Mouse (Mus musculus) embryonic facial prominence, embryonic 14.5 days (tissue): ENCODE measurements around the gene 1700016C15Rik. TPM values are rescaled to one million over a fixed set of nuclear protein-coding genes. Genes with fewer than 3 reads are reported as not detected.

Experiments
- ATAC-seq: fragments of 200-750 bp; cut with Nextera tagmentation; 2 replicates; pipeline ENCODE4 v1.8.0; 2017; ENCODE audit warnings: low read depth, moderate number of reproducible peaks, moderate TSS enrichment
- DNase-seq: peaks from one replicate; pipeline ENCODE4 v3.0.0-alpha.2; 2015; ENCODE audit warnings: low spot score
- H3K27ac ChIP-seq: fragments of 300-500 bp; sonication (generic); replicated peaks from 2 replicates; pipeline ENCODE4 v1.5.1; 2014; ENCODE audit warnings: low read depth, mild to moderate bottlenecking, low read length, moderate library complexity
- H3K27me3 ChIP-seq: fragments of 300-500 bp; sonication (generic); replicated peaks from 2 replicates; pipeline ENCODE4 v1.6.1; 2014; ENCODE audit warnings: low read length; ENCODE audit not compliant: control insufficient read depth, insufficient read depth
- H3K36me3 ChIP-seq: fragments of 300-500 bp; sonication (generic); 2 replicates; pipeline ENCODE4 v1.6.1; 2014; ENCODE audit warnings: low read length, mixed read lengths; ENCODE audit not compliant: control insufficient read depth, insufficient read depth
- H3K4me1 ChIP-seq: fragments of 300-500 bp; sonication (generic); 2 replicates; pipeline ENCODE4 v1.6.1; 2014; ENCODE audit warnings: antibody characterized with exemption, low read length; ENCODE audit not compliant: control insufficient read depth, insufficient read depth
- H3K4me2 ChIP-seq: fragments of 300-500 bp; sonication (generic); 2 replicates; pipeline ENCODE4 v1.6.1; 2014; ENCODE audit warnings: low read depth, mild to moderate bottlenecking, low read length, moderate library complexity, mixed read lengths
- H3K4me3 ChIP-seq: fragments of 300-500 bp; sonication (generic); 2 replicates; pipeline ENCODE4 v1.5.1; 2014; ENCODE audit warnings: low read depth, mild to moderate bottlenecking, low read length
- H3K9ac ChIP-seq: fragments of 300-500 bp; sonication (generic); 2 replicates; pipeline ENCODE4 v1.6.1; 2014; ENCODE audit warnings: low read depth, mild to moderate bottlenecking, low read length, moderate library complexity, mixed read lengths
- H3K9me3 ChIP-seq: fragments of 300-500 bp; sonication (generic); 2 replicates; pipeline ENCODE4 v1.6.1; 2016; ENCODE audit warnings: low read length; ENCODE audit not compliant: control insufficient read depth
- WGBS: fragments of 180-500 bp; shearing (Covaris S2); extraction: QIAGEN DNeasy Blood & Tissue Kit; methylation state at CpG from one replicate; pipeline ENCODE4 v1.1.7; 2014; 5-methylcytosine and 5-hydroxymethylcytosine counted together
- polyA plus RNA-seq: library from polyadenylated mRNA; unstranded; fragments of >200 nt; fragmentation: Nextera tagmentation; extraction: Ambion mirVana; gene quantifications from 2 replicates; pipeline ENCODE4 v1.2.1, GENCODE M21; 2014

The 1700016C15Rik gene
- polyA plus RNA-seq, 1 experiment from 2014 or later: 0.24 TPM

GRCm38 (mm10) chr1:177726870-177727269 lies 2.7 kb upstream of the 1700016C15Rik start:
- Histone ChIP-seq H3K27ac (no peak overlapping the region), H3K4me2 (no peak overlapping the region), H3K4me3 (no peak overlapping the region), H3K9ac (no peak overlapping the region), H3K9me3 (peaks cover 8% of the 10 kb centered on the region; the same call in 1 of the 2 replicates), H3K27me3 (no peaks in the 10 kb centered on the region), H3K36me3 (no peaks in the 10 kb centered on the region), H3K4me1 (no peaks in the 10 kb centered on the region)
- no peak for DNase-seq
- ATAC-seq: no peak
- WGBS: 59% methylated on average over 5 of the region's 5 CpGs

DNA sequence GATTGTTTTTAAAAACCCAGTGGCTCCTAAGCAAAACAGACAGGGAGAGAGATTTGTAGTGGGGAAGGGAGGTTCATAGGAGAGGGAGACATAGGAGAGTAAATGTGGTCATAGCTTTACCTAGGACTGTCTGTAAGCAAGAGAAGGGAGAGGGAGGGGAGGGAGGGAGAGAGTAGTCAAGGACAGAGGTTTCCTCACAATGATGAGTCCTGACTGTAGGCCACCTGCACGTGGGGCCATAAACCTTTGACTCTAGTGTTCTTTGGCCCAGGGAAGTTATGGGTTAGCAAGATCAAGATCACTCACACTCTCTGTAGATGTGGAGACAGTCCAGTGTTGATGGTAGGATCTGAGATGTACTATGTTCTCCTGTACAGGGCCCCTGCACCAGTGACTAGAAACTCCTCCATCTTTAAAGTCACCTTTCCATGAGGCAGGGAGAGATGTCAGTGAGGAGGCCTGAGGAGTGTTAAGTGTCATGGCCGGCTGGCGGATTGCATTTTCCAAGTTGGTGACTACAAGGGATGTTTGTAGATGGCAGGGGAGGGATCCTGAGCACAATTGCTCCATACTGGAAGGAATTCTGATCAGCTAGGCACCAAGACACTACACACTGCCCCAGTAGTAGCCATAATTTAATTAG lies 1.6 kb upstream of the 1700016C15Rik start:
- ATAC-seq: no peak

DNA sequence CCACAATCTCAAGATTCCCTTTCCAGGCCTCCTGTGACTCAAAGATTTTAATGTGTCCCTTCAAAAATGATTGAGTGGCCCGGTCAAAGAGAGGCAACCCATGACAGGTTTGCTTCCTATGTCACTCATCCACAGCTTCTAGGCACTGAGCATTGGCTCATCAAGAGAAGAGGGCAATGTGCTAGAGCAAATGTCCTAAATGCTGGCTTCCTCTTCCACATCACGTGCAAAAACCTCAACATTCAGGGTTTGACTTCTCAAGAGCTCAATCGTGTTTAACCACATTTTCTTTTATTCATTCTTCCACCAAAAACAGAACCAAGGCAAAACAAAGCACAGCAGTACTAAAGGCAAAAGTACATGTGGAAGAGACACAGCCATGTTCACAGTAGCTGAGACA lies 2.4 kb downstream of the 1700016C15Rik start:
- Histone ChIP-seq H3K9ac (no peak overlapping the region), H3K4me3 (no peak overlapping the region), H3K4me2 (no peak overlapping the region), H3K4me1 (no peaks in the 10 kb centered on the region), H3K27me3 (no peaks in the 10 kb centered on the region), H3K9me3 (peaks cover 8% of the 10 kb centered on the region; the same call in 1 of the 2 replicates), H3K27ac (no peak overlapping the region), H3K36me3 (no peaks in the 10 kb centered on the region)
- ATAC-seq (no peak), DNase-seq (no peak)
- WGBS: 82% methylated on average over 3 of the region's 3 CpGs

More for the DNA sequence above, 1.6 kb upstream of the 1700016C15Rik start:
- Histone ChIP-seq H3K36me3 (no peaks in the 10 kb centered on the region), H3K4me2 (no peak overlapping the region), H3K4me3 (no peak overlapping the region), H3K9ac (no peak overlapping the region), H3K27me3 (no peaks in the 10 kb centered on the region), H3K4me1 (no peaks in the 10 kb centered on the region), H3K9me3 (peaks cover 8% of the 10 kb centered on the region; the same call in 1 of the 2 replicates), H3K27ac (no peak overlapping the region)
- 89% methylated on average over 3 of the region's 3 CpGs for WGBS
- no peak for DNase-seq

- ATAC-seq (no peak), DNase-seq (no peak)
- H3K4me2 ChIP-seq: no peak overlapping the region
- no peaks in the 10 kb centered on the region for H3K4me1 ChIP-seq
- H3K4me3 ChIP-seq: no peak overlapping the region
- no peaks in the 10 kb centered on the region for H3K27me3 ChIP-seq
- no peak overlapping the region for H3K27ac ChIP-seq
- no peak overlapping the region for H3K9ac ChIP-seq
- no peaks in the 10 kb centered on the region for H3K36me3 ChIP-seq
- WGBS: 43% methylated on average over 6 of the region's 6 CpGs
- H3K9me3 ChIP-seq: no peaks in the 10 kb centered on the region
These were observed 8.0 kb downstream of the 1700016C15Rik start for GRCm38 (mm10) chr1:177737505-177738105.

DNA sequence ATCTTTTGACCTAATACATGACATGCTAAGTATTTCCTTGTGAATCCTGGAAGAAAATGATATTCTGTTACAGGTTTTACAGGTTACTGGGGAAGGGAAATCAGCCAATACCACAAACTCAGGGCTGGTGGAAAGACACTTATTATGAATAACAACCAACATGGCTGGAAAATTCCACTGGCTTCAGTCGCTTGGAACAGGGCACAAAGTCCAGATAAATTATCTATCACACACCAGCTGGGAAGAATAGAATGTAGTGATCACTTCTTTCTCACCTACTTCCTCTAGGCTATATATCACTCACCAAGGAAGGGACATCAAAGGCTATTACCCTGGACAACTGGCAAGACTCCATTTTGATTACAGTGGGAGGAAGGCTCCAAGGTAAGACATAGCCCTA lies 11.1 kb downstream of the 1700016C15Rik start:
- ATAC-seq (no peak), DNase-seq (no peak)
- Histone ChIP-seq H3K9ac (no peak overlapping the region), H3K4me3 (no peak overlapping the region), H3K36me3 (no peaks in the 10 kb centered on the region), H3K4me1 (no peaks in the 10 kb centered on the region), H3K27ac (no peak overlapping the region), H3K9me3 (no peaks in the 10 kb centered on the region), H3K4me2 (no peak overlapping the region), H3K27me3 (no peaks in the 10 kb centered on the region)
- WGBS: 79% methylated on average over 1 of the region's 1 CpGs

GRCm38 (mm10) chr1:177742119-177742518 lies 12.5 kb downstream of the 1700016C15Rik start:
- Histone ChIP-seq H3K9me3 (no peaks in the 10 kb centered on the region), H3K4me3 (no peak overlapping the region), H3K27ac (no peak overlapping the region), H3K36me3 (no peaks in the 10 kb centered on the region), H3K27me3 (no peaks in the 10 kb centered on the region), H3K9ac (no peak overlapping the region), H3K4me1 (no peaks in the 10 kb centered on the region), H3K4me2 (no peak overlapping the region)
- no peak for ATAC-seq
- DNase-seq: no peak
- WGBS: 66% methylated on average over 1 of the region's 1 CpGs

DNA sequence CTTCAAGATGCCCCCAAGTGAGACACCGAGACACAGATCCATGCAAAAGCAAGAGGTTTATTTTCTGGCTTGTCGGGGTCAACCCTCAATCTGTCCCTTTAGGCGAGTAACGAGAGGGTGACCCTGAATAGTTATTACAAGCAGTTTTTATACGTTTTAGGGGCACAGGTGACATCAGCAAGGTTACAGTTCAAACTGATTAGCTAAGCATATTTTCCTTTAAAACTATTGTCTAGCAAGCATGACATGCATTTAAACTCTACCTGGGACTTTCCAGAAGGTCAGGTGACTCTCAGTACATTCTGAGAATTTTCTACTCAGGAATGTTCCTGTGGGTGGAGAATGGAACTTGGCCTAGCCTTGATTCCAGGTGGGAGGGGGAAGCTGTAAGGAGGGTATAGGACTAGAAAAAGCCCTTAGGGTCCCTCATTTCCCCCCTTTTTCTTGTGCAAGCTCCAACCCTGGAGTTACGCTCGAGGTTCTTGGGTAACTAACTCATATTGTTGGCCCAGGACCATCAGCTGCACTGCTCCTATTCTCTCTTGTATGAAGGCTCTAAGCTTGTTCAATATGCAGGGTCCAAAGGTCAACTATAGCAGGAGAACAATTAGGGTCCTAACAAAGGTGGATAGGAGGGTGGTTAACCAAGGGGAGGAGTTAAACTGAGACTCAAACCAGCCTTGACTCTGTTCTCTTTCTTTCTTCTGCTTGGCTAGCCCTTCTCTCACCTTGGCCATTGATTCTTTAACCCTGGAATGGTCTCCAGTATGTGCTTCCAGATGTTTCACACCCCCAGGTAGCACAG lies 15.1 kb downstream of the 1700016C15Rik start:
- Histone ChIP-seq H3K4me2 (no peak overlapping the region), H3K4me3 (no peak overlapping the region), H3K36me3 (no peaks in the 10 kb centered on the region), H3K27me3 (no peaks in the 10 kb centered on the region), H3K27ac (no peak overlapping the region), H3K4me1 (no peaks in the 10 kb centered on the region), H3K9ac (no peak overlapping the region), H3K9me3 (peaks cover 11% of the 10 kb centered on the region)
- no peak for ATAC-seq
- 70% methylated on average over 7 of the region's 7 CpGs for WGBS
- no peak for DNase-seq

DNA sequence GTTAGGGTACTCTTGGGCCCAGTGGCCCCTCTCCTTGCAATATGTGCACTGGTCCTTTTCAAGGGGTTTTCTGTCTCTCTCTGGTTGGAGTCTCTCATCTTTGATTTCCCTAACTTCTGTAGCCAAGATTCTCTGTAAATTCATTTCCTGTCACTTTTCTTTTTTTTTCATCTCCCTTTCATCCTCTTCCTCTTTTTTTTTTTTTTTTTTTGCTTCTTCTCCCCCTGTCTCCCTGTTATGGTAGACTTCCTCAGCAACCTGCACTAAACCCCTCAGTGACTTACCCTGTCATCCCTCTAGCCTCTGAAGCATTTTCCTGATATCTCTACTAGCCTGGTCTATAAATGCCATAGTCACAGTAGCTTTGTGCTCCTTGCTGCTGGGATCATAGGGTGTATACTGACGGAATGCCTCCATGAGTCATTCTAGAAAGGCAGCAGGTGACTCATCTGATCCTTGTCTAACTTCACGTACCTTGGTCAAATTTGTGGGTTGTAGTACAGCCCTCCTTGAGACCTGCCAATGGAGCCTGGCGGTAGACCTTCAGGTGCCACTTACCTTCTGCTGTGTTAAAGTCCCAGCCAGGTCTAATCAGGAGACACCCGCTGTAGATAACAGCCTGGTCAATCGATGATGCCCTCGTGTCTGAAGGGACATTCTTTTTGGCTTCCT lies 18.4 kb downstream of the 1700016C15Rik start:
- WGBS: 93% methylated on average over 6 of the region's 6 CpGs
- Histone ChIP-seq H3K27me3 (no peaks in the 10 kb centered on the region), H3K9ac (no peak overlapping the region), H3K9me3 (peaks cover 29% of the 10 kb centered on the region), H3K4me1 (no peaks in the 10 kb centered on the region), H3K36me3 (no peaks in the 10 kb centered on the region), H3K4me2 (no peak overlapping the region), H3K4me3 (no peak overlapping the region), H3K27ac (no peak overlapping the region)
- ATAC-seq: no peak
- DNase-seq: no peak
